Mouse (Mus musculus) lung, postnatal 10 days (tissue): ENCODE measurements around the gene Agr2.

Experiments used
- DNase-seq: peaks from one replicate; pipeline ENCODE4 v3.0.0; 2021

Gene Agr2

GRCm38 (mm10) chr12:36027171-36027570 is 34.5 kb downstream of the Agr2 start:
- DNase-seq: no peak

GRCm38 (mm10) chr12:36028968-36029645 is 36.4 kb downstream of the Agr2 start:
- no peak for DNase-seq

- DNase-seq: no peak
These were observed 37.0 kb downstream of the Agr2 start for GRCm38 (mm10) chr12:36029687-36030086.

GRCm38 (mm10) chr12:36030660-36031363 is 38.1 kb downstream of the Agr2 start:
- DNase-seq: peak; percentile 30

- DNase-seq: no peak
These were observed 39.7 kb downstream of the Agr2 start for GRCm38 (mm10) chr12:36032419-36032818.

- no peak for DNase-seq
These were observed 42.8 kb downstream of the Agr2 start for GRCm38 (mm10) chr12:36035501-36035900.

- no peak for DNase-seq
These were observed 43.4 kb downstream of the Agr2 start for GRCm38 (mm10) chr12:36036121-36036520.

GRCm38 (mm10) chr12:36036776-36037175 is 44.1 kb downstream of the Agr2 start:
- no peak for DNase-seq

GRCm38 (mm10) chr12:36039541-36040084 is 46.9 kb downstream of the Agr2 start:
- DNase-seq: peak; percentile 14

- DNase-seq: peak; percentile 18
These were observed 48.0 kb downstream of the Agr2 start for GRCm38 (mm10) chr12:36040571-36041280.

GRCm38 (mm10) chr12:36041281-36041589 is 48.5 kb downstream of the Agr2 start:
- DNase-seq: no peak

- peak; percentile 77 for DNase-seq
These were observed 49.1 kb downstream of the Agr2 start for GRCm38 (mm10) chr12:36041703-36042347.

- DNase-seq: peak; percentile 90
These were observed 49.7 kb downstream of the Agr2 start, which contains the start of gene Tspan13 for GRCm38 (mm10) chr12:36042348-36042778. Gene Tspan13 (minus strand): TSS chr12:36042500.

GRCm38 (mm10) chr12:36044691-36045090 is 52.0 kb downstream of the Agr2 start:
- no peak for DNase-seq

- DNase-seq: no peak
These were observed 53.5 kb downstream of the Agr2 start for GRCm38 (mm10) chr12:36046196-36046595.

GRCm38 (mm10) chr12:36047593-36047992 is 54.9 kb downstream of the Agr2 start:
- DNase-seq: no peak

GRCm38 (mm10) chr12:36050276-36050675 is 57.6 kb downstream of the Agr2 start:
- no peak for DNase-seq
